Mouse (Mus musculus) liver, embryonic 14.5 days (tissue): ENCODE results near the gene Zfand6.

Experiments
- CTCF ChIP-seq: IDR thresholded peaks from 2 replicates; pipeline ENCODE4 v1.5.1; 2016; ENCODE audit warnings: antibody characterized with exemption, low read depth, control low read depth
- EP300 ChIP-seq: IDR thresholded peaks from 2 replicates; pipeline ENCODE4 v1.6.1; 2016; ENCODE audit warnings: antibody characterized with exemption, low read depth

DNA sequence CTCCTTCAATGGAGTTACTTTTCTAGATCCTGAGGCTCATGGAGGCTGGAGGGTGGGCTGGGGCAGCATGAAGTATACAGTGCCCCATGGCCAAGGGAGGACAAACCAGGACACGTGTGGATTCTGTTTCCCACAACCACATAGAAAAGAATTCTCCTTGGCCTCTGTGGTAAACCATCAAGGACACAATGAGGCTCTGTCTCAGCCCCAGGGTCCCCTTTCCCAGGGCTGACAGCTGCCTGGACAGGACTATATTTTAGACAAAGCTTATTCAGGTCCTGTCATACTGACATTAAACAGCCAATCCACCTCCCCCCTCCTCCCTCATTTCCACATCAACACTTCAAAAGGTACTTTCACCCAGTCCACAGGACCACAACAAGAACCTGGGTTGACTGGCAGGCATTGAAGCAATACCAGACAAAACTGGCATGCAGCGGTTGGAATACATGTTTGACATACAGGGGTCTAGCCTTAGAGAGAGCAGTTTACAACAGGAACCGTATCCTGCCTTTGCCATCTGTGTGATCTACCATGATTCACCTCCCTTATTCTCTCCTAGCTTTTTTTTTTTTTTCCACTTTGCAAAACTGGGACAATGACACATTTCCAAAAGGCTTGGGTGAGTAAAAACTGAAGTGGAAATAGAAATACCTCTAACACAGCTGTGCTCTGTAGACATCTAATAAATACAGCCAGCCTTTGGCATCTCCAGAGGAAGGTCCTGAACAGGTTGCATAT is 103.2 kb downstream of the Zfand6 start:
- TF ChIP-seq CTCF, result no peak
- no peak for TF ChIP-seq EP300
